Mouse (Mus musculus): ENCODE measurements around the gene Chchd3. TPM values are rescaled to one million over a fixed set of nuclear protein-coding genes. Genes with fewer than 3 reads are reported as not detected.

Gene Chchd3
- total and polyA plus RNA-seq, 3 experiments: 205 to 243 TPM; not detected in 1

- no peak overlapping the region for H3K4me3 ChIP-seq (ENCODE audit: control insufficient read depth in 1 of 2, insufficient read depth in 1 of 2, low read depth in 2 of 2, low read length in 2 of 2)
- peaks cover 2 to 7% of the 10 kb centered on the region in 2 experiments for H3K36me3 ChIP-seq (ENCODE audit: control insufficient read depth in 1 of 2, insufficient read depth in 2 of 2, low read length in 2 of 2)
Measured at GRCm38 (mm10) chr6:32931106-32931770, 128.8 kb downstream of the Chchd3 start.

GRCm38 (mm10) chr6:32922391-32922790, 137.7 kb downstream of the Chchd3 start:
- Histone ChIP-seq H3K79me2 (ENCODE audit: control insufficient read depth, insufficient read depth, low read length, poor library complexity) (no peaks in the 10 kb centered on the region; the same call in 1 of the 2 replicates), H3K4me1 (ENCODE audit: control insufficient read depth in 1 of 2, insufficient read depth in 2 of 2, low read length in 2 of 2) (no peaks in the 10 kb centered on the region), H3K27ac (ENCODE audit: control insufficient read depth, low read depth, low read length) (no peak overlapping the region), H3K27me3 (ENCODE audit: control insufficient read depth in 1 of 2, insufficient read depth in 2 of 2, low read length in 2 of 2) (no peaks in the 10 kb centered on the region), H3K4me3 (ENCODE audit: control insufficient read depth in 1 of 2, insufficient read depth in 1 of 2, low read depth in 2 of 2, low read length in 2 of 2) (no peak overlapping the region), H3K36me3 (ENCODE audit: control insufficient read depth in 1 of 2, insufficient read depth in 2 of 2, low read length in 2 of 2) (peaks cover 0 to 5% of the 10 kb centered on the region in 2 experiments; a peak in 1 of 4 replicates), H3K9ac (ENCODE audit: control insufficient read depth, low read depth, low read length, poor library complexity, severe bottlenecking) (no peak overlapping the region), H3K9me3 (replicated peaks; ENCODE audit: insufficient read depth, low read length) (no peaks in the 10 kb centered on the region)
- TF ChIP-seq KAT2A (conservative IDR thresholded peaks at IDR 0.05; ENCODE audit: low read depth, low read length): no peak
- TF ChIP-seq CHD1 (IDR thresholded peaks at IDR 0.05; ENCODE audit: low read depth, low read length): no peak
- no peak for TF ChIP-seq MYC (IDR thresholded peaks at IDR 0.05; ENCODE audit: low read depth, low read length)
- no peak for TF ChIP-seq ETS1 (IDR thresholded peaks at IDR 0.05; ENCODE audit: low read depth, low read length)
- no peak for TF ChIP-seq GATA1 (IDR thresholded peaks at IDR 0.05; ENCODE audit: low read depth, low read length)
- DNase-seq (ENCODE audit: low read depth, low spot score): no peak

More at GRCm38 (mm10) chr6:32931106-32931770, 128.8 kb downstream of the Chchd3 start:
- TF ChIP-seq CHD2 (IDR thresholded peaks at IDR 0.05; ENCODE audit: low read length) (no peak), POLR2A (IDR thresholded peaks at IDR 0.05; ENCODE audit: control insufficient read depth in 1 of 2, insufficient read depth in 1 of 2, low read depth in 1 of 2, low read length in 2 of 2, poor library complexity in 1 of 2) (no peak), ZC3H11A (IDR thresholded peaks at IDR 0.05; ENCODE audit: low read depth, low read length) (no peak), ZKSCAN1 (IDR thresholded peaks at IDR 0.05; ENCODE audit: low read depth, low read length) (no peak), NRF1 (IDR thresholded peaks at IDR 0.05; ENCODE audit: insufficient read depth, low read depth, low read length, poor library complexity, severe bottlenecking) (no peak), GATA1 (IDR thresholded peaks at IDR 0.05; ENCODE audit: low read depth, low read length) (no peak), GABPA (IDR thresholded peaks at IDR 0.05; ENCODE audit: low read depth, low read length) (no peak)
- Histone ChIP-seq H3K27ac (ENCODE audit: control insufficient read depth, low read depth, low read length) (no peak overlapping the region), H3K9ac (ENCODE audit: control insufficient read depth, low read depth, low read length, poor library complexity, severe bottlenecking) (no peak overlapping the region), H3K9me3 (replicated peaks; ENCODE audit: insufficient read depth, low read length) (no peaks in the 10 kb centered on the region), H3K79me2 (ENCODE audit: control insufficient read depth, insufficient read depth, low read length, poor library complexity) (peaks cover 2% of the 10 kb centered on the region), H3K27me3 (ENCODE audit: control insufficient read depth in 1 of 2, insufficient read depth in 2 of 2, low read length in 2 of 2) (no peaks in the 10 kb centered on the region), H3K4me1 (ENCODE audit: control insufficient read depth in 1 of 2, insufficient read depth in 2 of 2, low read length in 2 of 2) (peaks cover 0 to 3% of the 10 kb centered on the region in 2 experiments; a peak in 3 of 4 replicates)
- DNase-seq (ENCODE audit: low read depth, low spot score): no peak

- H3K4me3 ChIP-seq (ENCODE audit: control insufficient read depth in 1 of 2, insufficient read depth in 1 of 2, low read depth in 2 of 2, low read length in 2 of 2): no peak overlapping the region
- no peak overlapping the region for H3K9ac ChIP-seq (ENCODE audit: control insufficient read depth, low read depth, low read length, poor library complexity, severe bottlenecking)
- no peak overlapping the region for H3K27ac ChIP-seq (ENCODE audit: control insufficient read depth, low read depth, low read length)
- no peaks in the 10 kb centered on the region for H3K9me3 ChIP-seq (replicated peaks; ENCODE audit: insufficient read depth, low read length)
- H3K36me3 ChIP-seq (ENCODE audit: control insufficient read depth in 1 of 2, insufficient read depth in 2 of 2, low read length in 2 of 2): peaks cover 0 to 5% of the 10 kb centered on the region in 2 experiments; a peak in 1 of 4 replicates
- H3K79me2 ChIP-seq (ENCODE audit: control insufficient read depth, insufficient read depth, low read length, poor library complexity): no peaks in the 10 kb centered on the region; the same call in 1 of the 2 replicates
- TF ChIP-seq RCOR1 (IDR thresholded peaks at IDR 0.05; ENCODE audit: low read depth, low read length) (no peak), CTCF (IDR thresholded peaks at IDR 0.05 in 2 of 3, conservative IDR thresholded peaks at IDR 0.05 in 1 of 3; ENCODE audit: control insufficient read depth in 1 of 3, insufficient read depth in 1 of 3, low read depth in 2 of 3, low read length in 3 of 3, poor library complexity in 1 of 3, severe bottlenecking in 1 of 3) (no peak), TBP (IDR thresholded peaks at IDR 0.05; ENCODE audit: low read depth, low read length) (no peak), RAD21 (IDR thresholded peaks at IDR 0.05; ENCODE audit: low read depth, low read length) (no peak), E2F4 (IDR thresholded peaks at IDR 0.05; ENCODE audit: borderline replicate concordance, low read depth, low read length) (no peak), SMC3 (IDR thresholded peaks at IDR 0.05; ENCODE audit: low read depth, low read length) (no peak), CHD2 (IDR thresholded peaks at IDR 0.05; ENCODE audit: low read length) (no peak), TCF12 (IDR thresholded peaks at IDR 0.05; ENCODE audit: low read depth, low read length) (no peak), ZNF384 (IDR thresholded peaks at IDR 0.05; ENCODE audit: low read depth, low read length) (no peak), TAL1 (IDR thresholded peaks at IDR 0.05; ENCODE audit: low read length) (no peak), JUND (IDR thresholded peaks at IDR 0.05; ENCODE audit: low read depth, low read length) (no peak), ZMIZ1 (IDR thresholded peaks at IDR 0.05; ENCODE audit: low read depth, low read length) (no peak), NRF1 (IDR thresholded peaks at IDR 0.05; ENCODE audit: insufficient read depth, low read depth, low read length, poor library complexity, severe bottlenecking) (no peak), ZC3H11A (IDR thresholded peaks at IDR 0.05; ENCODE audit: low read depth, low read length) (no peak), MAZ (IDR thresholded peaks at IDR 0.05; ENCODE audit: low read depth, low read length) (no peak)
- no peaks in the 10 kb centered on the region for H3K27me3 ChIP-seq (ENCODE audit: control insufficient read depth in 1 of 2, insufficient read depth in 2 of 2, low read length in 2 of 2)
- H3K4me1 ChIP-seq (ENCODE audit: control insufficient read depth in 1 of 2, insufficient read depth in 2 of 2, low read length in 2 of 2): no peaks in the 10 kb centered on the region
- no peak for DNase-seq (ENCODE audit: low read depth, low spot score)
Measured at GRCm38 (mm10) chr6:32920091-32920490, 140.0 kb downstream of the Chchd3 start.
